Mouse (Mus musculus): ENCODE data around the gene Ptbp3. TPM values are rescaled to one million over a fixed set of nuclear protein-coding genes. Genes with fewer than 3 reads are reported as not detected.

Ptbp3 gene
- polyA plus RNA-seq, 1 experiment from 2014 or later = 22.2 TPM

DNA sequence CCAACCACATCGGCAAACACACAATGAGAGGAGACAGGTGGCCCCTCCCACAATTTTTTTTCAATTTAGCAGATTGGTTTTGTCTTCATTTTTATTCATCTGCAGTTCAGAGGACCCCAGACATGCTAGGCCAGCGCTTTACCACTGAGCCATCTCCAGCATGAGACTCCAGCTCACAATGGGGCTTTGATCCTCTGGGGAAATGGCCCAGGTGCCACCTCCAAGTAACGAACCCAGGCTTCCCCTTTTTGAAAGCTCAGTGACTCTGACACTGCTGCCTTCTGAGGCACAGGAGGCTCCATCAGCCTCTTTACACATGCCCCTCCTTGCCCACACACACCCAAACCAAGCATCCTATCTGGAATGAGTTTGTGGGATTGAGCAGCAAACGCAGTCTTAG is 105.1 kb downstream of the Ptbp3 start:
- no peaks in the 10 kb centered on the region for H3K36me3 ChIP-seq
- H3K27ac ChIP-seq = no peak overlapping the region
- H3K27me3 ChIP-seq = peaks cover 17% of the 10 kb centered on the region
- H3K9ac ChIP-seq = no peak overlapping the region
- no peaks in the 10 kb centered on the region for H3K4me1 ChIP-seq (replicated peaks)
- H3K9me3 ChIP-seq = no peaks in the 10 kb centered on the region
- 72% methylated on average over 4 of the region's 4 CpGs for WGBS
- H3K4me3 ChIP-seq = no peak overlapping the region
- ATAC-seq (ENCODE audit: low FRiP score) = no peak
- no peak overlapping the region for H3K4me2 ChIP-seq

DNA sequence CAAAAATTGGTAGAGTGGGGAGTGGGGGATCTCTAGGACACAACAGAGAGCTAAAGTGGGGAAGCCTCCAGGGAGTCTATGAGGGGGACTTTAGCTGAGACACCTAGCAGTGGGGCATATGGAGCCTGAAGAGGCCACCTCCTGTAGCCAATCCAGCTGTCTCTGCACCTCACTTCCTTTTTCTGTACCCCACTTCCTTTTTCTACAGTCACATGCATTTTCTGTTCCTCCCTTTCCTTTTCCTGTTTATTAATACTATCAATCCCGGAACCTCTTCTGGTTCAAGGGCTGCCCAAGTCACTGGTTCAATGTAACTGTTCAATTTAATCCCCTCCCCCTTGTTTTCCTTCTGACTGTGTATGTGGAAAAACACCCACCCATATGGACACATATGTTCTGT is 107.9 kb downstream of the Ptbp3 start:
- Histone ChIP-seq H3K4me3 (no peak overlapping the region), H3K36me3 (no peaks in the 10 kb centered on the region), H3K9me3 (no peaks in the 10 kb centered on the region), H3K9ac (no peak overlapping the region), H3K27me3 (peaks cover 43% of the 10 kb centered on the region), H3K27ac (no peak overlapping the region), H3K4me1 (replicated peaks) (peaks cover 13% of the 10 kb centered on the region), H3K4me2 (no peak overlapping the region)
- ATAC-seq (ENCODE audit: low FRiP score) = no peak
- 88% methylated on average over 1 of the region's 1 CpGs for WGBS

DNA sequence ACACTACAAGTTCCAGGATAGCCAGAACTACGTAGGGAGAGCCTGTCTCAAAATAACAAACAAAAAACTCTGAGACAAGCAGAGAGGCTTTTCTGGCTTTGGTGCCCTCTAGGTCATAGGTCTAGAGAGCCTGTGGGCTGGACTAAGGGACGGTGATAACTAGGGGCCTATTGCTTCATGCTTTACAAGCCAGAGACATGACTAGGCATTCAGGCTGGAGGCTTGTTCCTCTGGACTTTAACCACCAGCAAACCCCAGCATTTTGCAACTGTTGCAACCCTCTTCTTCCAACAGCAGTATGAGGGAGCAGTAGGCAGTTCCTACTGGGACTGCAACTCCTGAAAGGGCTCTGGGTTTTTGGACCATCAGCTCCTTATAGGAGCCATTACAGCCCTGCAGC is 109.2 kb downstream of the Ptbp3 start:
- H3K27me3 ChIP-seq = peaks cover 46% of the 10 kb centered on the region
- no peak overlapping the region for H3K4me2 ChIP-seq
- no peak overlapping the region for H3K9ac ChIP-seq
- H3K4me3 ChIP-seq = no peak overlapping the region
- no peak overlapping the region for H3K27ac ChIP-seq
- H3K4me1 ChIP-seq (replicated peaks) = peaks cover 13% of the 10 kb centered on the region
- 46% methylated on average over 2 of the region's 2 CpGs for WGBS
- no peaks in the 10 kb centered on the region for H3K9me3 ChIP-seq
- ATAC-seq (ENCODE audit: low FRiP score) = no peak
- H3K36me3 ChIP-seq = no peaks in the 10 kb centered on the region

DNA sequence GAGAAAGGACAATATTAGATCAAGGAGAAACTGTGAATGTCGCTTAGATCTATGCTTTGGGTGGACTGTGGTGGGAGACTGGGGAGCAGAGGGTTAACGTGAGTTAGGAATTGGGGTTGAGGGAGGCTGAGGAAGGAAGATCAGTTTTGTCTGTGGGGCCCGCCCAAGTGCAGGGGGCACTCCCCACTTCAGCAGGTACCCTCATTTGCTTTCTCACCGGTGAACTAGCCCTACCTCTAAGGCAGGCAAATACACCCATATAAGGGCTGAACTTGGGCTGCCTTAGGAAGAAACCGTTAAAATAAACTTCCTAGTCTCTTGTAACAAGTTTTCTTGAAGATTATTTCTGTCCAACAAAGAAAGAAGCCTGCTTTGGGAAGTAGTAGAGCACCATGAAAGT is 110.1 kb downstream of the Ptbp3 start:
- no peaks in the 10 kb centered on the region for H3K9me3 ChIP-seq
- WGBS = 27% methylated on average over 5 of the region's 5 CpGs
- H3K27me3 ChIP-seq = peaks cover 46% of the 10 kb centered on the region
- H3K4me1 ChIP-seq (replicated peaks) = peaks cover 13% of the 10 kb centered on the region
- no peak for ATAC-seq (ENCODE audit: low FRiP score)
- peak overlapping the region; percentile 100 for H3K4me2 ChIP-seq
- no peak overlapping the region for H3K27ac ChIP-seq
- H3K9ac ChIP-seq = no peak overlapping the region
- no peaks in the 10 kb centered on the region for H3K36me3 ChIP-seq
- no peak overlapping the region for H3K4me3 ChIP-seq

DNA sequence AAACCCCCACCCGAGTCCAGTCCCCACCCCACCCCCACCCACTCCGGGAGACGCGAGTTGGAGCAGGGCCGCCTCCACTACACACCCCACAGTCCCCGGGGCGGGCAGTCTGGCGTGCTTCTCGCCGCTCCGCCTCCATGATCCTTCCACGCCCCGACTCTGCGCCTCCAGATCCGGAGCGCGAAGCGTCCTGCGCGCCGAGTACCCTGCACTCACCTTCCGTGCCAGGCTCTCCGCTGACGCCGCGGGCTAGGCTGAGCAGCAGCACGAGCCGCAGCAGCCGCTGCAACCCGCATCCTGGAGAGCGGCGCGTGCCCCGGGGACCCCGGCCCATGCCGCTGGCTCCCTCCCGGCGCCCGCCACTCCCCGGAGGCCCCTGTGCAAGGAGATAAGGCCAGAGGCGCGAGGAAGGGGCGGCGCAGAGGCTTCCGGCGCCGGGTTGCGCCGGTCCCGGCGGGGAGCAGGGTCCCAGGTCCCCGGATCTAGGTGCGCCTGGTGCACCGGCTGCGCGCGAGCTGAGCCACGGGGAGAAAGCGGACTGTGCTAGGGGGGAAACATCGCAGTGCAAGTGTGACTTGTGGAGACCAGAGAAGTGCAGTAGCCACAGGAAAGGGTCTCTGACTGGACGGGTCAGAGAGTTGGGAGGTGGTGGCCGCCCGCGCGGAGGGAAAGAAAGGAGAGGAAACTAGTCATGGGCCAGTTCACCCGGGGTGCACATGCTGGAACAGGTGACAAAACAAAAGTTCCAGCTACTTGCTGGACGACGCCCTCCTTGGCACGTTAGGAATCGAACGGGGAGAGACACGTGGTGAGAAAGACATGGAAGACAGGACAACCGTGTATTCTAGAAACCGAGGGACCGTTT is 110.9 kb downstream of the Ptbp3 start, which contains the start of gene Susd1:
Gene Susd1 (minus strand): TSS at position 644 of the 865 bp plus-strand sequence.
- H3K9me3 ChIP-seq = no peaks in the 10 kb centered on the region
- H3K9ac ChIP-seq = peak within 1 kb of the TSS; percentile 82
- H3K4me2 ChIP-seq = peak within 1 kb of the TSS; percentile 100
- no peak within 1 kb of the TSS for H3K27ac ChIP-seq
- peaks cover 46% of the 10 kb centered on the region for H3K27me3 ChIP-seq
- peak; percentile 91 for ATAC-seq (ENCODE audit: low FRiP score)
- no peaks in the 10 kb centered on the region for H3K36me3 ChIP-seq
- peaks cover 13% of the 10 kb centered on the region for H3K4me1 ChIP-seq (replicated peaks)
- peak within 1 kb of the TSS; percentile 70 for H3K4me3 ChIP-seq
- under 1% methylated on average over 74 of the region's 75 CpGs for WGBS

DNA sequence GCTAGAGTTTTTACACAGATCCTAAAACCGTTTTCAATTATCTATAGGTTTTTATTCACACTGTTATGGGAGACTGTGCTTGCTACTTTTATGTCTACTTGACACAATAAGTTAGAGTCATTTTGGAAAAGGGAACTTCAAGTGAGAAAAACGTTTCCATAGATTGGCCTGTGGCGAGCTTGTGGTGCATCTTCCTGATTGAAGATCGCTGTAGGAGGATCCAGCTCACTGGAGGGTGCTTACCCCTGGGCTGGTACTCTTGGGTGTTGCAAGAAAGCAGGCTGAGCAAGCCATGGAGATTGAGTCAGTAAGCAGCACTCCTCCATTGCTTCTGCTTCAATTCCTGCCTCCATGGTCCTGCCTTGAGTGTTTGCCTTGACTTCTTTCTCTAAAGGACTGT is 113.2 kb downstream of the Ptbp3 start:
- H3K27me3 ChIP-seq = peaks cover 46% of the 10 kb centered on the region
- no peaks in the 10 kb centered on the region for H3K9me3 ChIP-seq
- no peak overlapping the region for H3K27ac ChIP-seq
- ATAC-seq (ENCODE audit: low FRiP score) = no peak
- H3K4me1 ChIP-seq (replicated peaks) = peaks cover 13% of the 10 kb centered on the region
- H3K9ac ChIP-seq = no peak overlapping the region
- H3K36me3 ChIP-seq = no peaks in the 10 kb centered on the region
- H3K4me3 ChIP-seq = no peak overlapping the region
- no peak overlapping the region for H3K4me2 ChIP-seq
- 89% methylated on average over 4 of the region's 4 CpGs for WGBS

DNA sequence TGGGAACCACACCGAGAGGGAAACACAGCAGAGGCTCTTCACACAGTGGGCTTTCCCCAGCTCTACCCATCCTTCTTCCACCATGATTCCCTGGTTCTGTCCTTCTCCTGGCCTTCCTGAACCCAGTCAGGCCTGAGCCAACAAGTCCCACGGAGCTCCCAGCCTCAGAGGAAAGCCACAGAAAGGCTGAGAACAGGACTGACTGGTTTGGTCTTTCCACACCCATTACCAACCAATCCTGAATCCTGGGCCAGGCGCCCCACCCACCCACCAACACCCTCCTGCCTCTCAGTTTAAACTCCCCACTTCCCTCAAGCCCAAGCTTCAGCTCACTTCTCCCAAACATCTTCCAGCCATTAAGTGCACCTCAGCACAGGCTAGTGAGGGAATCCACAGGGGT is 115.1 kb downstream of the Ptbp3 start:
- H3K4me3 ChIP-seq = no peak overlapping the region
- no peak overlapping the region for H3K27ac ChIP-seq
- H3K27me3 ChIP-seq = peaks cover 29% of the 10 kb centered on the region
- WGBS = 76% methylated on average over 3 of the region's 3 CpGs
- no peak overlapping the region for H3K9ac ChIP-seq
- H3K4me2 ChIP-seq = no peak overlapping the region
- ATAC-seq (ENCODE audit: low FRiP score) = no peak
- no peaks in the 10 kb centered on the region for H3K36me3 ChIP-seq
- no peaks in the 10 kb centered on the region for H3K9me3 ChIP-seq
- H3K4me1 ChIP-seq (replicated peaks) = peaks cover 13% of the 10 kb centered on the region

DNA sequence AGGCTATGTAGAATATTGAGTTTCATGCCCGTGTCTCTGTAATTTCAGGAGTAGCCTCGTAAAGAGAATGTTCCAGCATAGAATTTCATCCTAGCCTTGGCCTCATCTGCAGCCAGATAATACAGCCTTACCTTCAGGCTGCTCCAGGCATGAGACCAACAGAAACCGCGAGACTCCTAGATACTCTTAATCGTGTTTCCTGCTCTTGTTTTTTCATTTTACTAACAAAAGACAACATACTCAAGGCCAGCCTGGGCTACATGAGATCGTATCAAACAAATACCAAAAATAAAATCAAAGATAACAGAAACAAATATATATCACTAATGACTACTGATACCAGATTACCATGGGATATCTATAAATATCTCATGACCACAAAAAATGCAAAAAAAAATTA is 120.0 kb downstream of the Ptbp3 start:
- no peak overlapping the region for H3K27ac ChIP-seq
- 91% methylated on average over 6 of the region's 6 CpGs for WGBS

DNA sequence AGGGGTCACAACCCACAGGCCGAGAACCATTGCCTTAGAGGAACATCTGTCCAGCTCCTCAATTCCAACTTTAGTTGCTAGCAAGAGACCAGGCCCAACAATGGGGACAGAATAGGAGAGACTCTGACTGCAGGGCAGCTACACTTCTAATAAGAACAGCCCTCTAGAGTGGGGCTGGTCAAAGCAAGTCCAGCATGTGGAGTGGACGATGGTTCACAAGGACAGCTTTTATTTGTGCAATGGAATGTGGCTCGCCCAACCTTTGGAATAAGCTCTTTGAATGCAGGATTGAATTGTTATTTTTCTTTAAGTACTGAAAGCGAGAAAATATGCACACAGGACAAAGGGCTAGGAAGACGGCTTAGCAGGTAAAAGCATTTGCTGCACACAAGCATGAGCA is 122.7 kb downstream of the Ptbp3 start:
- no peak for ATAC-seq (ENCODE audit: low FRiP score)
- Histone ChIP-seq H3K27me3 (no peaks in the 10 kb centered on the region), H3K4me2 (no peak overlapping the region), H3K4me3 (no peak overlapping the region), H3K27ac (no peak overlapping the region), H3K9me3 (no peaks in the 10 kb centered on the region), H3K36me3 (no peaks in the 10 kb centered on the region), H3K9ac (no peak overlapping the region), H3K4me1 (replicated peaks) (peaks cover 7% of the 10 kb centered on the region; the same call in 1 of the 2 replicates)
- WGBS = 84% methylated on average over 5 of the region's 5 CpGs

More for the DNA sequence above, 120.0 kb downstream of the Ptbp3 start:
- Histone ChIP-seq H3K4me2 (no peak overlapping the region), H3K4me3 (no peak overlapping the region), H3K4me1 (replicated peaks) (no peaks in the 10 kb centered on the region), H3K9ac (no peak overlapping the region), H3K9me3 (no peaks in the 10 kb centered on the region), H3K27me3 (no peaks in the 10 kb centered on the region), H3K36me3 (no peaks in the 10 kb centered on the region)
- ATAC-seq (ENCODE audit: low FRiP score) = no peak

DNA sequence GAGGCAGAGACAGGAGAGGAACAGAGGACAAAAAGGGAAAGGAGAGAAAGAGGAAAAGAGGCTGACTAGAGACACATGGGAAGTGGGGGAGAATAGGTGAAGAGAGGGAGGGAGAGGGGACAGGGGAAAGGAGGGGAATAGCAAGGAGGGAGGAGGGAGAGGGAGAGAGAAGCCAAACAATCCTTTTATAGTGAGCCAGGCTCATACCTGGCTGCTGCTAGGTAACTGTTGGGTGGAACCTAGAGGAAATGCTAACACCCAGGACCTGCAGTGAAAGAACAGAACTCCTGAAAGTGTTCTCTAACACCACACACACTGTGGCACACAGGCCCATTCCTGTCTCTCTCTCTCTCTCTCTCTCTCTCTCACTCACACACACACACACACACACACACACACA is 126.4 kb downstream of the Ptbp3 start:
- no peaks in the 10 kb centered on the region for H3K9me3 ChIP-seq
- no peak overlapping the region for H3K4me3 ChIP-seq
- H3K36me3 ChIP-seq = no peaks in the 10 kb centered on the region
- no peak overlapping the region for H3K9ac ChIP-seq
- H3K27me3 ChIP-seq = no peaks in the 10 kb centered on the region
- no peak for ATAC-seq (ENCODE audit: low FRiP score)
- H3K4me2 ChIP-seq = no peak overlapping the region
- peaks cover 7% of the 10 kb centered on the region; the same call in 1 of the 2 replicates for H3K4me1 ChIP-seq (replicated peaks)
- 0 out of 2 replicates have a peak overlapping the region, but pooled peaks have one; percentile 35 for H3K27ac ChIP-seq

DNA sequence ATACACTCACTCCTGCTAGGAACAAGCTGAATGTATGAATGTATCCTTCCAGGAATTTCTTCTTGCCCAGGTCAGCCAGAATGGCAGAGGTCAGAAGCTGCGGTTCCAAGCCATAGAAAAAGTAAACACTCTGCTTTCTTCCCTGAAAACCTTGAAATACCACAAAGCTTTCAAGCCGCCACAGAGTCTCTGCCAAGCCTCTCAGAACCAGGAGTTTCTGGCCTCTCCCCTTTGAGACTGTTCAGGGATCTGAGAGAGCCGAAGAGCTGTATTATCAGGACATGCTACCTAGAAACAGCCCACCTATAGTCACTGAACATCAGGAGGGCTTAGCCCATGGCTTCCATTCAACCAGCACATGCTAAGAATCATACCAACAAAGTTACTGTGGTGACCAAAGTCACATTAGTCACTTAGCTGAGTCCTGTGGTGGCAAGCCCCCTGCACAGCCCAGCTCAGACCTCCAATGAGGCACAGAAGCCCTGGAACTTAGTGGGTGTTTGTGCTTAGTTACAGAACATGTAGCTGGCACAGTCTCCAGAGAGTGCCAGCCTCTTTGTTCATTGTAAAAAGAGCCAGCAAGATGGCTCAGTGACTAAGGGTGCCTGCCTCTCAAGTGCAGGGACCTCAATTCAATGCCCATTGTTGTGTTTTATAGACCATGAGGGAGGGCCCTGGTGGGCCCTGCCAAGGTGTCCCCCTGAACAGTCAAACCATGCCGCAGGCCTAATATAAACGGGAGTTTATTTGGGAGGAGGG is 127.0 kb downstream of the Ptbp3 start:
- H3K36me3 ChIP-seq = no peaks in the 10 kb centered on the region
- 33% methylated on average over 5 of the region's 5 CpGs for WGBS
- H3K4me3 ChIP-seq = no peak overlapping the region
- H3K9ac ChIP-seq = no peak overlapping the region
- no peaks in the 10 kb centered on the region for H3K9me3 ChIP-seq
- H3K4me1 ChIP-seq (replicated peaks) = peaks cover 7% of the 10 kb centered on the region; the same call in 1 of the 2 replicates
- peak; percentile 81 for ATAC-seq (ENCODE audit: low FRiP score)
- H3K27ac ChIP-seq = 0 out of 2 replicates have a peak overlapping the region, but pooled peaks have one; percentile 35
- H3K4me2 ChIP-seq = no peak overlapping the region
- H3K27me3 ChIP-seq = no peaks in the 10 kb centered on the region
